Mouse (Mus musculus): ENCODE measurements around the gene Cd3e.

- no peak for TF ChIP-seq CTCF (IDR thresholded peaks at IDR 0.05)
- no peak for TF ChIP-seq POLR2A (IDR thresholded peaks at IDR 0.05; ENCODE audit: insufficient read depth, low read depth, low read length)
- no peak for TF ChIP-seq EP300 (IDR thresholded peaks at IDR 0.05; ENCODE audit: insufficient read depth, low read depth, low read length)
Measured at GRCm38 (mm10) chr9:44986976-44987375, 22.5 kb downstream of the Cd3e start.
